Mouse (Mus musculus) lung, postnatal 25 days (tissue): ENCODE data around the gene Arpc4.
"Not testable (repeated sequence)": the region's sequence is repeated elsewhere in the genome, so short reads cannot be mapped to it uniquely, and the experiment has no call there.

Experiments used
- DNase-seq: peaks from one replicate; pipeline ENCODE4 v3.0.0; 2022; ENCODE audit warnings: low spot score

The Arpc4 gene

GRCm38 (mm10) chr6:113377496-113378385 lies at the start of gene Arpc4, which contains the start of gene Tada3:
Gene Arpc4, plus strand, starts transcription at chr6:113378115.
Gene Tada3, minus strand, starts transcription at chr6:113377883.
- DNase-seq: peak; percentile 94

- DNase-seq: no peak
Measured at GRCm38 (mm10) chr6:113329396-113329795, 48.5 kb upstream of the Arpc4 start.

- no peak for DNase-seq
Measured at GRCm38 (mm10) chr6:113330547-113330946, 47.4 kb upstream of the Arpc4 start.

- no peak for DNase-seq
Measured at GRCm38 (mm10) chr6:113331721-113332120, 46.2 kb upstream of the Arpc4 start.

GRCm38 (mm10) chr6:113332734-113333133 lies 45.2 kb upstream of the Arpc4 start:
- DNase-seq: not testable (repeated sequence)

- peak; percentile 28 for DNase-seq
Measured at GRCm38 (mm10) chr6:113333137-113333950, 44.6 kb upstream of the Arpc4 start.

DNA sequence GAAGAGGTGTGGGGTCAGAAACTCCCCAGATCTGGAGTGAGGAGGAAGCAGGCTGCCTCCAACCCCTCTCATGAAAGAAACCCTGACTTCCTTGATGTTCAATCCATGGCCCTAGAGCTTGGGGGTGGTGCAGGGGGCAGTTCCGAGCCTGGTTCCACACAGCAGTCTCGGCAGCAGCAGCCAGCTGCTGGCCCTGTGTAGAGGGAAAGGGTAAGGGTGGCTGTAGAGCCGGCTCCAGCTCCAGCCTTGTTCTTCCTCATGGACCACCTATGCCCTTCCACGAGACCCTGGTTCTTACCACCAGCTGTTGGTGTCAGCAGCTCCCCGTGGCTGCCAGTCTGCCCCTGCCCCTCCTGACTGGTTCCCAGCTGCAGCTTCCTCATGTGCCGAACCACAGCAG lies 43.7 kb upstream of the Arpc4 start:
- no peak for DNase-seq

DNA sequence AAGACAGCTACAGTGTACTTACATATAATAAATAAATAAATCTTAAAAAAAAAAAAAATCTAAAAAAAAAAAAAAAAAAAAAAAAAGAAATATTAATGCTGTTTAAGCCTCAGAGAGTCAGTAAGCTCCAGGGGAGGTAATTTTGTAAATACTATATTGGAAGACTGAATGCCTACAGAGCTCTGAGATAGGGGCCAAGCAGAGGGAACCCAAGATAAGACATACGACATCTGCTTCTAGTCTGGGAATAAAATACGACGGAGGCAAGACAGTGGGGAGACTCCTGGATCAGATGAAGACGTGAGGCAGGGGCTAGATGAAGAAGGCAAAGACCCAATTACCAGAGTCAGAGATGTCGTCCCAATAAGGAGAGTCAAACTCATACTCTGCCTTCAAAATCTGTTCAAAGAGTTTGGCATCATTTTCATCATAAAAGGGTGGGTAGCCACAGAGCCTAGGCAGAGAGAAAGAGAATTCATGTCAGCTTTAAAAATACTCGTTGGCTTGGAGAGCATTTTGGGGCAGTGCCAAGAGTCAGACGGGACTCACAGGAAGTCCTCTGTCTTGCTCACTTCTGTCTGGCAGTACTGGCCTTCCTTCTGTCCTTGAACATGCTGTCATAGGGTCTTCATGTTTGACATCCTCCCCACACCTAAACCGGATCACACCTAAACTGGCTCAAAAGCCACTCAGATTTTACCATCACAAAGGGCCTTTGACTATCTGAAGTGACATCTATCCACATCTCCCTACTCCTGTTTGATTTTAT lies 40.9 kb upstream of the Arpc4 start:
- DNase-seq: peak; percentile 16

DNA sequence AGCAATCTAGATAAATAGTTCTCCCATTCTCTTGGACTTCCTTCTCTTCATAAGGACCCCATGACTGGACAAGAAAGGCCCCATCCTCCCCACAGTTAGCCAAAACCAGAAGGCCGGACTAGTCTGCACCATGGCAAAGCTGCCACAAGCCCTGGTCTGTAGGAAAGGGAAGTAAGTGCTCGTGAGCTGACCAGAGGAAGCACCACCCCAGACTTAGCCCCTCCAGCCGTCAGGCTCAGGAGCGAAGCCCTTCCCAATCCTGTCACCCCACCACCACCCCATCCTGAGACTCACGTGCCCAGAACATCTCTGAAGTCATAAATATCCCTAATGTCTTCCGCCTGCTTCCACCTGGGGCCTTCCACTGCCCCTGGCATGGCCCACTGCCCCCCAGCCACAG lies 36.3 kb upstream of the Arpc4 start:
- DNase-seq: peak; percentile 10

DNA sequence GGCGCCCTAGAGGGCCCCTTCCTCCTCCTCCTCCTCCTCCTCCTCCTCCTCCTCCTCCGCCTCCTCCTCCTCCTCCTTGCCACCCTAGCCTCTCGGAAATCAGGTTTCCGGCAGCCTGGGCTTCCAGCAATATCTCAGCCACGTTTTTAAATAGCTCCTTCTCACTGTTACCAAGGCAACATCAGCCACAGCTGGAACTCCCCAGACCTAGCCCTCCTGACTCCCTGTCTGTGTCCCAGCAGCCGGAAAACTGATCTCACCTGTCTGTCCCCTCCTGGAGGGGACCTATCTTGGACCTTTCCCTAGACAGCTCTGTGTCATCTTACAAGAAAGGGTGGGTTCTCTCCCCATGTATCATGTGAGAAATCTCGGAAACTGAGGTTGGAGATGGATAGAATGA lies 35.6 kb upstream of the Arpc4 start:
- no peak for DNase-seq

DNA sequence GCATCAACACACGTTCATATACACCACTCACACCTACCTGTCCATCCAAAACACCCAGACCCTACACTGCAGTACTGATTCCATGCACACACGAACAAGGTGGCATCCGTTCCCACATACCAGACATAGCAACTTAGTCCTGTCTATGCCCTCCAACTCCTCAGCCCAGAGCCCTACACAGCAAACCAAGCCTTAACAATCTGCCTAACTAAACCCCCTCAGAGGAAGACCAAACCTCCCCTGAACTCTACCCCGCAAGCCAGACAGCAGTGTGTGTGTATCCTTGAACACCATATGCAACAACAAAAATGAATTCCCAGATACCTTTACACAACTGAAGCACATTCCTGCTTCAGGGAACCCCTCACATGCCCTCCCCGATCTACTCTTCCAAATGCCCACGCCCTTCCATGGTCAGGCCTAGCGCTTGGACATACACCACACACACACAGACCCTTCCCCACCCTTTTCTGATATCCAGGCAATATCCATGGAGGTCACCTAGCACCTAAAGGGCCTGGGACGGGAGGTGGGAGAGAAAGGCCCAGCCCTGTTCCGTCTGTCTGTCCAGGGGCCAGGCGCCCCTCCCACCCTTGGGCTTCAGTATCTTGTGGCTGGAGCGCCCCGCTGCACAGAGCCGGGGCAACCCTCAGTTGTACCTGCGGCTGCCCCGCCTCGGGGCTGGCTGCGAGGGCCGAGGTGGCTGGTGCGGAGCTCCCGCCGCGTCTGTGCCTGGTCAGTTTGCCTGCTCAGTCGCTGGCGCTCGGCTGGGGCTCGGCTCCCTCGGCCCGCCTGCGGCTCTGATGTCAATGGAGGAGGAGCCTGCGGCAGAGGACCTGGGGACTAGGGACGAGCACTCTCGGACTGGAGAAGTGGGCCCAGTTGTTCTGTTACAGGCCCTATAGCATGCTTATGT lies 34.5 kb upstream of the Arpc4 start, which contains the start of gene Camk1:
Gene Camk1, minus strand, starts transcription at position 808 of the 916 bp plus-strand sequence.
- peak; percentile 89 for DNase-seq

- peak; percentile 88 for DNase-seq
Measured at GRCm38 (mm10) chr6:113344321-113344720, 33.6 kb upstream of the Arpc4 start.

DNA sequence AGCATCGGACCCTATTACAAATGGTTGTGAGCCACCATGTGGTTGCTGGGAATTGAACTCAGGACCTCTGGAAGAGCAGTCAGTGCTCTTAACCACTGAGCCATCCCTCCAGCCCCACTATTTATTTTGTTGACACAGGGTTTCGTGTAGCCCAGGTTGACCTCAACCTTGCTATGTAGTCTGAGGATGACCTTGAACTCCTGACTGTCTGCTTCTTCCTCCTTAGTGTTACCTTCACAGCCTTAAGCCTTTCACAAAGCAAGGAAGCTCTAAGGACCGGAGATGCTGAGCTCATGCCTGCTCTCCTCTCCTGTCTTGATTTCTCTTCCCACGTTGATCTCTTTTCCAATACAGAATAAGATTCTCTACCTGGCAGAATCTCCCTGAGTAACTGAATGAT lies 31.0 kb upstream of the Arpc4 start:
- DNase-seq: no peak

GRCm38 (mm10) chr6:113350538-113350937 lies 27.4 kb upstream of the Arpc4 start:
- DNase-seq: no peak

GRCm38 (mm10) chr6:113351161-113351560 lies 26.8 kb upstream of the Arpc4 start:
- no peak for DNase-seq

- DNase-seq: no peak
Measured at GRCm38 (mm10) chr6:113351653-113352052, 26.3 kb upstream of the Arpc4 start.

DNA sequence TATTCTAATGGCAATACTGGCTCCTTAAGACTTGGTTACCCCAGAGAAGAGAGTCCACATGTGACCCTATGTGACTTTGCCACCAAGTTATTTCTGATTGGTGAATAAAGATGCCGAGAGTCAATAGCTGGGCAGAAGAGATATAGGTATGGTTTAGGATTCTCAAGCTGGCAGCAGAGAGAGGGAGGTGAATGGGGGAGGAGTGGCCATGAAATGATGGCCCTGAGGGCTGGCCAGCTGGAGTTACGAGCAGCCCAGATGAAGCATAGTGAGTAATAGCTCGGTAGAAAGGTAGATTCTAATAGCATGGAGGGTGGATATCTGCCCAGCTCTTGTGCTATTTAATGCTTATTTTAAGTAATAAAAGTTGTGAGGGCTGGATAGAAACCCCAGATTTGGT lies 25.1 kb upstream of the Arpc4 start:
- no peak for DNase-seq

GRCm38 (mm10) chr6:113353696-113354095 lies 24.2 kb upstream of the Arpc4 start:
- DNase-seq: peak; percentile 16

DNA sequence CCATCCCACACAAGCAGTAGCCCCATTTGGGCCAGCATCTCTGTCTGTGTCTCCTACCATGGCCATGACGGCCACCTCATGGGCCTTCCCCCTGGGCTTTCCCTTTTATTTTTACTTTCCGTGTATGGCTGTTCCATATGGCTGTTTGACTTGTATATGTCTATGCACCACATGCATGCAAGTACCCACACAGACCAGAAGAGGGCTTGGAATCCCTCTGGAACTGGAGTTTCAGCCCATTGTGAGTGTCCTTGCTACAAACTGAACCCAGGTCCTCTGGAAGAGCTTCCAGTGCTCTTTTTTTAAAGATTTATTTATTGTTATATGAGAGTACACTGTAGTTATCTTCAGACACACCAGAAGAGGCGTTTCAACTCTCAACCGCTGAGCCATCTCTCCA lies 16.4 kb upstream of the Arpc4 start:
- DNase-seq: no peak

- DNase-seq: no peak
Measured at GRCm38 (mm10) chr6:113362241-113362640, 15.7 kb upstream of the Arpc4 start.
